Mouse (Mus musculus): ENCODE data around the gene Hist1h2bj. TPM values are rescaled to one million over a fixed set of nuclear protein-coding genes. Genes with fewer than 3 reads are reported as not detected.

Hist1h2bj gene
- polyA plus RNA-seq, 1 experiment from 2014 or later: 3.4 TPM

- ATAC-seq (ENCODE audit: insufficient number of reproducible peaks, low FRiP score): peak; percentile 79; the same call in 1 of the 2 replicates
- Histone ChIP-seq H3K4me3 (peak overlapping the region; percentile 4; the same call in 1 of the 2 replicates), H3K4me2 (peak overlapping the region; percentile 37)
These were observed 27.2 kb upstream of the Hist1h2bj start for GRCm38 (mm10) chr13:22015479-22016450.

GRCm38 (mm10) chr13:22019934-22020835, 22.8 kb upstream of the Hist1h2bj start:
- H3K27me3 ChIP-seq (replicated peaks): peaks cover 4% of the 10 kb centered on the region; the same call in 1 of the 2 replicates
- H3K4me3 ChIP-seq: peak overlapping the region; percentile 61
- H3K36me3 ChIP-seq: no peaks in the 10 kb centered on the region
- no peaks in the 10 kb centered on the region for H3K9me3 ChIP-seq (replicated peaks)
- no peaks in the 10 kb centered on the region for H3K4me1 ChIP-seq (replicated peaks)
- peak; percentile 51; the same call in 1 of the 2 replicates for ATAC-seq (ENCODE audit: insufficient number of reproducible peaks, low FRiP score)
- H3K27ac ChIP-seq (ENCODE audit: poor library complexity, severe bottlenecking): no peak overlapping the region
- H3K9ac ChIP-seq: peak overlapping the region; percentile 60
- peak overlapping the region; percentile 79 for H3K4me2 ChIP-seq
- WGBS: under 1% methylated on average over 44 of the region's 44 CpGs

More at GRCm38 (mm10) chr13:22015479-22016450, 27.2 kb upstream of the Hist1h2bj start:
- Histone ChIP-seq H3K27ac (ENCODE audit: poor library complexity, severe bottlenecking) (no peak overlapping the region), H3K9ac (no peak overlapping the region), H3K9me3 (replicated peaks) (no peaks in the 10 kb centered on the region), H3K36me3 (no peaks in the 10 kb centered on the region), H3K4me1 (replicated peaks) (0 out of 2 replicates have a peak, but pooled peaks cover 6% of the 10 kb centered on the region), H3K27me3 (replicated peaks) (peaks cover 37% of the 10 kb centered on the region)
- 13% methylated on average over 27 of the region's 27 CpGs for WGBS

GRCm38 (mm10) chr13:22020901-22021339, 22.1 kb upstream of the Hist1h2bj start:
- Histone ChIP-seq H3K27me3 (replicated peaks) (no peaks in the 10 kb centered on the region), H3K9me3 (replicated peaks) (no peaks in the 10 kb centered on the region), H3K36me3 (no peaks in the 10 kb centered on the region), H3K27ac (ENCODE audit: poor library complexity, severe bottlenecking) (no peak overlapping the region), H3K4me3 (peak overlapping the region; percentile 61), H3K9ac (peak overlapping the region; percentile 71), H3K4me2 (peak overlapping the region; percentile 79), H3K4me1 (replicated peaks) (no peaks in the 10 kb centered on the region)
- peak; percentile 75 for ATAC-seq (ENCODE audit: insufficient number of reproducible peaks, low FRiP score)
- WGBS: under 1% methylated on average over 8 of the region's 8 CpGs

GRCm38 (mm10) chr13:22021581-22021980, 21.4 kb upstream of the Hist1h2bj start:
- WGBS: 0% methylated on average over 11 of the region's 11 CpGs
- Histone ChIP-seq H3K27me3 (replicated peaks) (no peaks in the 10 kb centered on the region), H3K4me3 (peak overlapping the region; percentile 61), H3K4me1 (replicated peaks) (no peaks in the 10 kb centered on the region), H3K4me2 (peak overlapping the region; percentile 79), H3K9me3 (replicated peaks) (no peaks in the 10 kb centered on the region), H3K36me3 (no peaks in the 10 kb centered on the region), H3K9ac (peak overlapping the region; percentile 71), H3K27ac (ENCODE audit: poor library complexity, severe bottlenecking) (peak overlapping the region; percentile 47; the same call in 1 of the 2 replicates)
- ATAC-seq (ENCODE audit: insufficient number of reproducible peaks, low FRiP score): no peak

- Histone ChIP-seq H3K4me1 (replicated peaks) (no peaks in the 10 kb centered on the region), H3K36me3 (no peaks in the 10 kb centered on the region), H3K27me3 (replicated peaks) (no peaks in the 10 kb centered on the region), H3K4me2 (peak overlapping the region; percentile 79), H3K27ac (ENCODE audit: poor library complexity, severe bottlenecking) (peak overlapping the region; percentile 47; the same call in 1 of the 2 replicates), H3K9me3 (replicated peaks) (no peaks in the 10 kb centered on the region), H3K4me3 (peak overlapping the region; percentile 61), H3K9ac (peak overlapping the region; percentile 71)
- peak; percentile 80 for ATAC-seq (ENCODE audit: insufficient number of reproducible peaks, low FRiP score)
- WGBS: under 1% methylated on average over 9 of the region's 9 CpGs
These were observed 20.8 kb upstream of the Hist1h2bj start for GRCm38 (mm10) chr13:22022241-22022640.

- WGBS: 2% methylated on average over 35 of the region's 35 CpGs
- ATAC-seq (ENCODE audit: insufficient number of reproducible peaks, low FRiP score): no peak; the same call in 1 of the 2 replicates
- Histone ChIP-seq H3K9ac (peak overlapping the region; percentile 71), H3K36me3 (no peaks in the 10 kb centered on the region), H3K27me3 (replicated peaks) (no peaks in the 10 kb centered on the region), H3K9me3 (replicated peaks) (no peaks in the 10 kb centered on the region), H3K4me2 (peak overlapping the region; percentile 78), H3K4me3 (peak overlapping the region; percentile 66), H3K4me1 (replicated peaks) (no peaks in the 10 kb centered on the region), H3K27ac (ENCODE audit: poor library complexity, severe bottlenecking) (no peak overlapping the region)
These were observed 16.7 kb upstream of the Hist1h2bj start for GRCm38 (mm10) chr13:22026058-22027031.

GRCm38 (mm10) chr13:22028673-22029460, 14.1 kb upstream of the Hist1h2bj start:
- peak overlapping the region; percentile 60 for H3K4me3 ChIP-seq
- peak; percentile 83 for ATAC-seq (ENCODE audit: insufficient number of reproducible peaks, low FRiP score)
- H3K36me3 ChIP-seq: no peaks in the 10 kb centered on the region
- H3K9ac ChIP-seq: peak overlapping the region; percentile 78
- H3K4me2 ChIP-seq: peak overlapping the region; percentile 66
- no peaks in the 10 kb centered on the region for H3K27me3 ChIP-seq (replicated peaks)
- WGBS: under 1% methylated on average over 40 of the region's 40 CpGs
- H3K27ac ChIP-seq (ENCODE audit: poor library complexity, severe bottlenecking): peak overlapping the region; percentile 85
- H3K4me1 ChIP-seq (replicated peaks): peaks cover 1% of the 10 kb centered on the region
- no peaks in the 10 kb centered on the region for H3K9me3 ChIP-seq (replicated peaks)

- Histone ChIP-seq H3K36me3 (no peaks in the 10 kb centered on the region), H3K9me3 (replicated peaks) (no peaks in the 10 kb centered on the region), H3K4me2 (no peak overlapping the region), H3K4me3 (no peak overlapping the region), H3K27me3 (replicated peaks) (no peaks in the 10 kb centered on the region), H3K4me1 (replicated peaks) (peaks cover 10% of the 10 kb centered on the region), H3K27ac (ENCODE audit: poor library complexity, severe bottlenecking) (no peak overlapping the region), H3K9ac (no peak overlapping the region)
- WGBS: 32% methylated on average over 8 of the region's 8 CpGs
- no peak for ATAC-seq (ENCODE audit: insufficient number of reproducible peaks, low FRiP score)
These were observed 13.1 kb upstream of the Hist1h2bj start for GRCm38 (mm10) chr13:22029928-22030327.

- WGBS: 17% methylated on average over 4 of the region's 4 CpGs
- Histone ChIP-seq H3K27ac (ENCODE audit: poor library complexity, severe bottlenecking) (no peak overlapping the region), H3K27me3 (replicated peaks) (no peaks in the 10 kb centered on the region), H3K9ac (no peak overlapping the region), H3K4me3 (no peak overlapping the region), H3K4me1 (replicated peaks) (peaks cover 10% of the 10 kb centered on the region), H3K36me3 (no peaks in the 10 kb centered on the region), H3K4me2 (no peak overlapping the region), H3K9me3 (replicated peaks) (no peaks in the 10 kb centered on the region)
- ATAC-seq (ENCODE audit: insufficient number of reproducible peaks, low FRiP score): no peak
These were observed 12.5 kb upstream of the Hist1h2bj start for GRCm38 (mm10) chr13:22030493-22030892.
